Mouse (Mus musculus): ENCODE measurements at regions not wholly inside any gene's neighbourhood (a gene's known extent, or its start where the extent isn't known, plus 50 kb on each side); places are given as distances from the start of the nearest gene placed in this dataset.

GRCm38 (mm10) chr5:47261658-47262411 lies 721.1 kb upstream of the Slit2 start:
- TF ChIP-seq CTCF (IDR thresholded peaks at IDR 0.05), result no peak
- TF ChIP-seq EP300 (IDR thresholded peaks at IDR 0.05), result no peak
